Mouse (Mus musculus) Patski (cell line): ENCODE measurements at regions not wholly inside any gene's neighbourhood (a gene's known extent, or its start where the extent isn't known, plus 50 kb on each side); places are given as distances from the start of the nearest gene placed in this dataset.

ENCODE experiments used
- ATAC-seq: fragments of 100-300 bp; one replicate; pipeline ENCODE4 v1.8.0; 2021
- CTCF ChIA-PET: fragments of 350-600 bp; sonication (Branson Sonifier 250); formaldehyde crosslinking; loops from one replicate; lab custom pipeline; 2022; ENCODE audit warnings: inconsistent platforms; lab: Charles Lee
- POLR2A ChIA-PET: fragments of 350-600 bp; sonication (Branson Sonifier 250); formaldehyde crosslinking; loops from one replicate; lab custom pipeline; 2022; ENCODE audit warnings: antibody characterized with exemption, inconsistent platforms; lab: Charles Lee
- DNase-seq: peaks from one replicate; pipeline ENCODE4 v3.0.0-alpha.2; 2011; ENCODE audit warnings: low read depth, low spot score
- H3K27me3 ChIP-seq: fragments of 371-371 bp; one replicate; pipeline ENCODE4 v1.5.1; 2021
- CTCF ChIP-seq: fragments of 100-300 bp; IDR thresholded peaks from one replicate; pipeline ENCODE4 v1.5.1; 2021
- in situ Hi-C: fragments of 300-500 bp; cut with MboI; formaldehyde crosslinking; loops from 3 replicates; pipeline ENCODE4 v1.11.1; 2018; ENCODE audit warnings: low pct_unique_long_range_greater_than_20kb, mixed read lengths

DNA sequence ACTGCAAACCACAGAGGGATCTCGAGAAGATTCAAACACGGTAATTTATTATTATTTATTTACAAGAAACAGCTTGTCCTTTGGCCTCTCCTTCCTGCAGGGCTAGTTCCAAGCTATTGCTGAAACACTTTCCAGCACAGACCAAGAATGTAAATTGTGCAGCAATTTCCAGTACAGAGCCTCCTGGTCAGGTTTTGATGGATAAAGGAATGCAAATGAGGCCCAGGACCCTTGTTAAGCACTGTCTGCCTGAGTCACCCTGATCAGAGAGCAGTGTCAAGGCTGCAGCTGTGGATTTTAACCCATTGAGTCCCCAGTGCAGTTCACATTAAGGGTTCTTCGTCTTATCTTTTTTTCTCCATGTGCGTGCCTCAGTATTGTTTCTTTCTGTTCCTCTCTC, 142.3 kb upstream of the Zkscan2 start:
- ChIA-PET CTCF (no interaction called here), POLR2A (no interaction called here)
- no peak for ATAC-seq
- no peak for TF ChIP-seq CTCF
- no peak for DNase-seq
- in situ Hi-C loops: no loop called here
- H3K27me3 ChIP-seq: no peaks in the 10 kb centered on the region

DNA sequence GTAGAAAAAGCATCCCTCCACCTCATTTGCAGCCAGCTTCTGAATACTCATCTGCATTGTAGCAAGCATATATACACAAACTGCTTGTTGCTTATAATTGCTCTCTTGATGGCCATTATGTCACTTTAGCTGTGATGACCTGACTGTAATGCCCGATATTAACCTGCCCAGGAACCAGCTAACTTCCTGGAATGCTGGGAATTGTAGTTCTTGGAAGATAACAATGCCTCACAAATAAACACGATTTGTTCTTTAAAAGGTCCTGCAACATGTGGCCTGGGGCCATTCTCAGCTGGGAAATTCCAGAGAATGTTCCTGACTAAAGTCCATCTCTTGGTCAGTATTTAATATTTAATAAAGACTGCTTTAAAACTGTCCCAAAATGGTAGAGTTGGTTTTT, 143.2 kb upstream of the Zkscan2 start:
- no peak for ATAC-seq
- in situ Hi-C loops: no loop called here
- no peaks in the 10 kb centered on the region for H3K27me3 ChIP-seq

DNA sequence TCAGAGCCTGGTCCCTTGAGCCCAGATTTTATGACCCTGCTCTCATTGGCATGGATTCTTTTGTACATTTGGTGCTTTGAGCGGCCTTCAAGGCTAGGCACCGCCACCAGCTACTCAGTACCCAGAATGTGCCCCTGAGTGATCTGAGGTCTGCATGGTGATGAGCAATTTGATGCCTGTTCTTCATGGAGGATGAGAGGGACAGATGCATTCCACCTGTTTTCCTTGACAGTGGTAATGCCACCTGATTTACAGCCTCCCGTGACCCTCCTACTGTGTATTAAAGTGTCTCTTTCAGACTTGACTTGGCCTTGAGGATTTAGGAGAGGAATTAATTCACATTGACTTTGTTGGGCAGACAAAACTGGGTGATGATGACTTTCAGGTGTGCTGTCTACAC, 145.3 kb upstream of the Zkscan2 start:
- ChIA-PET POLR2A (no interaction called here), CTCF (no interaction called here)
- DNase-seq: no peak
- in situ Hi-C loops: no loop called here
- H3K27me3 ChIP-seq: no peaks in the 10 kb centered on the region
- TF ChIP-seq CTCF: no peak
- ATAC-seq: no peak

More for the DNA sequence above, 143.2 kb upstream of the Zkscan2 start:
- POLR2A ChIA-PET: no interaction called here
- no peak for TF ChIP-seq CTCF
- CTCF ChIA-PET: no interaction called here
- DNase-seq: no peak

DNA sequence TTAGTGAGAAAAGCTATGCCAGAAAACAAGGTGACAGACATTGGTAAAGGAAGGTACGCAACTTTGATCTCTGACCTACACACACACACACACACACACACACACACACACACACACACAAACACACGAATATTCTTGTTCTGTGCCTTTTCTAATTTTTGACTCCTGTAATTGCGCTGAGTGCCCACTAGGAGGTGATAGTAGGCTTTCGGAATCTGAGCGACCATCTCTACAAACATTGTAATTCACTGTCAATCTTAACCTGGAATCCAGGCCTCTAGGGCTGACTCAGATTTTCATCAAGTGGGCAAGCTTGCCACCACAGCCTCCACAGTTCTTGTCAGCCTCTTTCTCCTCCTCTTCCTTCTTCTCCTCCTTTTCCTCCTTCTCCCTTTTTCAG, 165.2 kb upstream of the Zkscan2 start:
- ChIA-PET POLR2A (interaction anchor here (0.6 kb wide), 1 partner anchor 1132 kb away, joined by 3 read pairs; no protein-coding TSS in a partner anchor), CTCF (no interaction called here)
- in situ Hi-C loops: no loop called here
- no peak for TF ChIP-seq CTCF
- ATAC-seq (no peak), DNase-seq (no peak)
- H3K27me3 ChIP-seq: peaks cover 13% of the 10 kb centered on the region

DNA sequence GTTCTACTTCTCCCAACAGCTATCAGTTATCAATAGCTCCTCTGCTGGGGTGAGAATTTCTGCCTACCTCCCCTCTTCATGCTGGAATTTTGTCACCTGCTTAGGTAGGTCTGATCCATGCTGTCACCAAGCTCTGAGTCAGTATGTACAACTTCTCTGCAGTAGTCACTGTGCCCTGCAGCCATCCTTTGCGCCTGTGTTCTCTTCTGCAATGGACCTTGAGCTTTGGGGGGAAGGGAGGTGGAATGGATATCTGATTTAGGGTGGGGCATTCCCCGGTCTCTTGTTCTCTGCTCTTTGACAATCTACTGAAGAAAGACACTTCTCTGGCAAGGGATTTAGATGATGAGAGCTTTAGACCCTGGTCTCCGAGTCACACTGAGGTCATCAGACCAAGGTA, 184.5 kb upstream of the Zkscan2 start:
- in situ Hi-C loops: no loop called here
- ATAC-seq (no peak), DNase-seq (no peak)
- H3K27me3 ChIP-seq: no peaks in the 10 kb centered on the region
- TF ChIP-seq CTCF: no peak
- ChIA-PET CTCF (no interaction called here), POLR2A (interaction anchor here (0.6 kb wide), 1 partner anchor 1927 kb away, joined by 3 read pairs; no protein-coding TSS in a partner anchor)

DNA sequence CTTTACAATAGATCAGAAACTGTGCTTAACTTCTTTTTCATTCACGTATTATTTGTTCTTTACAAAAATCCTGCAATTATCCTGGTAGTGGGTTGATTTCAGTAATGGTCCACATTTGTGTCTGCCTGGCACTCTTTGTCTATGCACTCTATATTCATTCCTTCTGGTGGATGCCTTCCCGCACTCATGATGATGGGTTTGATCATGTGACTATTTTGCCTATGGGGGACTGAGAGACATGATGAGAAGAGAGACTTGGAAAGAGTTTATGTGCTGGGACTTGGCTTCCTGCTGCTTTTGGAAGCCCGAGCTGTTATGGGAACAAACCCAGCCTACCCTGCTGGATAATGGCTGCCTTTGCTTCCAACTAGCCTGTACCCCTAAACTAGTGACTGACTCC, 186.3 kb upstream of the Zkscan2 start:
- in situ Hi-C loops: no loop called here

DNA sequence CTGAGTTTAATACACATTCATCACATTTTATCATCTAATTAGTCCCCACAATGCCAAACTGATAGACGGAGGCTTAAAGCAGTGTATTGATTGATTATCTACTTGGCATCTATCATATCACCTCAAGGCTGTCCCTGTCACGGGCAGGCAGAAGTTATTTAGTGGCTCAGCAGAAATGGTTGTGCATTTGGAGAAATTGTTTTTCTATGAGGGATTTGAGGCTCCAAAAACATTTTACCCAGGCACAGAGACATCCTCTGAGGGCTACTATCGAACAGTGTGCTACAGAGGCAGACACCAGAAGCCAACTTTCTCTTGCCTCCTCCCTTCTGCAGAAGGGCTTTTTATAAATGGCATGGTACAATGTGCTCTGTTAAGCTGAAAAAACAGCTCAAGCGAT, 230.8 kb upstream of the Zkscan2 start:
- in situ Hi-C loops: no loop called here
- ATAC-seq (no peak), DNase-seq (no peak)
- POLR2A ChIA-PET: no interaction called here
- CTCF ChIA-PET: no interaction called here
- no peaks in the 10 kb centered on the region for H3K27me3 ChIP-seq
- no peak for TF ChIP-seq CTCF

More for the DNA sequence above, 186.3 kb upstream of the Zkscan2 start:
- H3K27me3 ChIP-seq: no peaks in the 10 kb centered on the region
- POLR2A ChIA-PET: no interaction called here
- CTCF ChIA-PET: no interaction called here
- no peak for DNase-seq
- ATAC-seq: no peak
- no peak for TF ChIP-seq CTCF

DNA sequence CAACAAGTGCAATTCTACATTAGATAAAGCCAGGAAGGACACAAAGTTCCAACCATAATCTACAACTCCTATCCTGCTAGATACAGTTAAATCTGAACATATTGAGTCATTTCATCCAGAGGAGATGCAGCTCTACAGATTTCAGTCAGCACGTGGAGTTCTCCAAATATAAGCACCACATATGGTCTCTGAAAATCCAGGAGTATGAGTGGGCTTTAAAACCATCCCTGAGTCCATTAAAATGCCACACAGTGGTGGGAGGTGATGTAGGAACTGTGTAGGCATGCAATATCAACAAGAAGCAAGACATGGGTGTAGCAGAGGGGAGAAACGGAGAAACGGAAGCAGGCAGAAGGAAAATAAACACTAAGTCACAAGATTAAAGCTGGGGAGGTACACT, 232.8 kb upstream of the Zkscan2 start:
- DNase-seq (no peak), ATAC-seq (no peak)
- CTCF ChIA-PET: no interaction called here
- H3K27me3 ChIP-seq: no peaks in the 10 kb centered on the region
- in situ Hi-C loops: no loop called here
- no peak for TF ChIP-seq CTCF
- POLR2A ChIA-PET: no interaction called here

DNA sequence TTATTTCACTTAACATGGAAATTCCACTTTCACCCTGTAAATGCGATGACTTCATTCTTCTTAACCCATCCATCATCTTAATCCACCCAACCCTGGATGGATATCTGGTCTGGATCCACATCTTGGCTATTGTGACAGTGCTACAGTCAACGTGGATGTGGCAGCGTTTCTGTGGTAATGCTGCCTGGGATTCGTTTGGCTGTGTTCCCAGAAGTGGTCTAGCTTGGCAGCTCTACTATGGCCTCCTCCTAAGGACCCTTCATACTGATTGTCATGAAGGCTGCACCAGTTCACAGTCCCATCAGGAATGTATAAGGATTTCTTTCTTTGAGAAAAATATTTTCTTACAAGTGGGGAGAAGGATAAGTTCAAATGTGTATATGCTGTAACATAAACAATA, 234.7 kb upstream of the Hs3st4 start:
- H3K27me3 ChIP-seq: no peaks in the 10 kb centered on the region
- DNase-seq: no peak
- no peak for ATAC-seq
- ChIA-PET CTCF (no interaction called here), POLR2A (no interaction called here)
- no peak for TF ChIP-seq CTCF
- in situ Hi-C loops: no loop called here

DNA sequence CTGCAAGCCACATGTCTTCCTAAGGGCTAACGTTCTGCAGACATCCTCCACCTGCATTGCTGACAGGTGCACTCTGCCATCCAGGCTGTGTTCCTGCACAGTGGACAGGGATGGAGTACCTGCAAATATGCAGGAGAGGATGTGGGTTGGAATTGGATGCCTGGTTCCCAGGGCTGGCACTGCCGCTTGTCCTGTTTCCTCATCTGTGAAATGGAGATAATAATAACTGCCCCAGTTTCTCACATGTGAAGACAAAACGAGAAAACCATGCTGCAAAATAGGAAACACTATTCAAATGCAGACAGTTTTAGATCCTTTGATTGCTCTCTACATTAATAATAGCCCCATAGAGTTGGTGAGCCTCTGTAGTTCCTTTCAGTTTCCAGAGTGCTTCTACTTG, 229.4 kb upstream of the Hs3st4 start:
- no peaks in the 10 kb centered on the region for H3K27me3 ChIP-seq
- ChIA-PET POLR2A (no interaction called here), CTCF (interaction anchor here (1.0 kb wide), 1 partner anchor 26 kb away, joined by 3 read pairs; no protein-coding TSS in a partner anchor)
- in situ Hi-C loops: no loop called here
- DNase-seq (no peak), ATAC-seq (no peak)
- TF ChIP-seq CTCF: no peak

DNA sequence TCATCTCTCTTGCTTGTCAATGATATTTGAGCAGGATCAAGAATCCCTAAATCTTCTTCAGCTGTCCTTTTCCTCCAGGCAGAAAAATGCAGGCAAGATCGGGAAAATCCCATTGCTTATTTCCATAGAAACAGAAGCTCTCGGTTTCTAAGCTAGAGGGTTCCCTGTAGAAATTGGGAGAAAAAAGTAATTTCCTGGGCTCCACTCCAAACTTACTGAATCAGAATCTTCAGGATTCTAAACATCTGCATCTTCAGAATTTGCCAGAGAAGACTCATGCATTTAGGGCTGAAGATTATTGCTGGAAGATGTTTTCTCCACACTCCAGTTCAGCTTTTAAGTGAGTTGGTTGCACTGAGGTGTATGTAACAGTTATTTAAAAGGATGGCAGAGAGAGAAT, 187.6 kb upstream of the Hs3st4 start:
- no peak for TF ChIP-seq CTCF
- DNase-seq: no peak
- in situ Hi-C loops: no loop called here
- ChIA-PET POLR2A (no interaction called here), CTCF (interaction anchor here (1.5 kb wide), 1 partner anchor 20 kb away, joined by 3 read pairs; no protein-coding TSS in a partner anchor)
- H3K27me3 ChIP-seq: no peaks in the 10 kb centered on the region
- ATAC-seq: no peak

DNA sequence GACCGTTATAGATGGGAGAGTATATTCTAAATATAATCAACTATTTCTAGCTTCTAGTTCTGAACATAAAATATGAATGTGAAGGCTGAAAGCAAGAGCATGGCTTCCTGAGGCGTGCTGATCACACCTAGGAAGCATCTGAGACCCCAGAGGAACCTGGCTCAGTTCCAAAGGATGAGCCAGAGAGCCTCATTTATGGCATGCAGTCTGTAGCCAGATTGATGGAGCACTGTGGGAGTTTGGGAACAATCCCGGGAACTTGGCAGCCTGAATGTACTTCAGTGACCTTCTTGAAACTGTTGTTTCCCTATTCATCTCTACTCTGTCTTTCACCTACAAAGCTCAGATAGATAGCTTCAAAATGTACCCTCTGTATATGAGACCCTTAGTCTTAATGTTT, 186.6 kb upstream of the Hs3st4 start:
- DNase-seq (no peak), ATAC-seq (no peak)
- CTCF ChIA-PET: no interaction called here
- TF ChIP-seq CTCF: no peak
- in situ Hi-C loops: no loop called here
- POLR2A ChIA-PET: no interaction called here
- no peaks in the 10 kb centered on the region for H3K27me3 ChIP-seq
